Mouse (Mus musculus): ENCODE results near the gene Fgfrl1. TPM values are rescaled to one million over a fixed set of nuclear protein-coding genes. Genes with fewer than 3 reads are reported as not detected.

Gene Fgfrl1
- polyA plus RNA-seq, 1 experiment from 2014 or later = 14.4 TPM

GRCm38 (mm10) chr5:108679909-108680308, 12.3 kb upstream of the Fgfrl1 start:
- no peak overlapping the region for H3K4me3 ChIP-seq
- no peak overlapping the region for H3K9ac ChIP-seq
- H3K27me3 ChIP-seq = no peaks in the 10 kb centered on the region
- 62% methylated on average over 3 of the region's 3 CpGs for WGBS
- peaks cover 7% of the 10 kb centered on the region; the same call in 1 of the 2 replicates for H3K36me3 ChIP-seq
- H3K9me3 ChIP-seq = no peaks in the 10 kb centered on the region
- no peak overlapping the region for H3K4me2 ChIP-seq
- no peak for ATAC-seq (ENCODE audit: insufficient number of reproducible peaks, insufficient read depth, low FRiP score, low TSS enrichment, low read depth)
- H3K27ac ChIP-seq = no peak overlapping the region
- H3K4me1 ChIP-seq = peaks cover 17% of the 10 kb centered on the region

GRCm38 (mm10) chr5:108680871-108681270, 11.3 kb upstream of the Fgfrl1 start:
- Histone ChIP-seq H3K4me1 (peaks cover 14% of the 10 kb centered on the region), H3K27ac (no peak overlapping the region), H3K4me2 (no peak overlapping the region), H3K9ac (no peak overlapping the region), H3K9me3 (no peaks in the 10 kb centered on the region), H3K27me3 (no peaks in the 10 kb centered on the region), H3K36me3 (peaks cover 8% of the 10 kb centered on the region), H3K4me3 (no peak overlapping the region)
- 92% methylated on average over 6 of the region's 6 CpGs for WGBS
- no peak for ATAC-seq (ENCODE audit: insufficient number of reproducible peaks, insufficient read depth, low FRiP score, low TSS enrichment, low read depth)

GRCm38 (mm10) chr5:108689091-108689490, 3.1 kb upstream of the Fgfrl1 start:
- ATAC-seq (ENCODE audit: insufficient number of reproducible peaks, insufficient read depth, low FRiP score, low TSS enrichment, low read depth) = no peak
- Histone ChIP-seq H3K4me2 (no peak overlapping the region), H3K9ac (no peak overlapping the region), H3K36me3 (peaks cover 4% of the 10 kb centered on the region; the same call in 1 of the 2 replicates), H3K27me3 (no peaks in the 10 kb centered on the region), H3K27ac (no peak overlapping the region), H3K4me3 (no peak overlapping the region), H3K9me3 (no peaks in the 10 kb centered on the region), H3K4me1 (peaks cover 20% of the 10 kb centered on the region)
- 77% methylated on average over 5 of the region's 5 CpGs for WGBS

GRCm38 (mm10) chr5:108691152-108691551, 1.0 kb upstream of the Fgfrl1 start:
- 74% methylated on average over 4 of the region's 4 CpGs for WGBS
- Histone ChIP-seq H3K4me2 (no peak overlapping the region), H3K4me1 (peaks cover 32% of the 10 kb centered on the region), H3K9ac (no peak overlapping the region), H3K27ac (no peak overlapping the region), H3K27me3 (no peaks in the 10 kb centered on the region), H3K9me3 (no peaks in the 10 kb centered on the region), H3K36me3 (no peaks in the 10 kb centered on the region), H3K4me3 (no peak overlapping the region)
- ATAC-seq (ENCODE audit: insufficient number of reproducible peaks, insufficient read depth, low FRiP score, low TSS enrichment, low read depth) = no peak

- peaks cover 48% of the 10 kb centered on the region for H3K4me1 ChIP-seq
- no peaks in the 10 kb centered on the region for H3K27me3 ChIP-seq
- H3K27ac ChIP-seq = peak overlapping the region; percentile 69
- no peaks in the 10 kb centered on the region for H3K9me3 ChIP-seq
- peak overlapping the region; percentile 87 for H3K9ac ChIP-seq
- under 1% methylated on average over 40 of the region's 43 CpGs for WGBS
- peak overlapping the region; percentile 80 for H3K4me2 ChIP-seq
- H3K4me3 ChIP-seq = peak overlapping the region; percentile 91
- 0 out of 2 replicates have a peak, but pooled peaks cover 6% of the 10 kb centered on the region for H3K36me3 ChIP-seq
- peak; percentile 91 for ATAC-seq (ENCODE audit: insufficient number of reproducible peaks, insufficient read depth, low FRiP score, low TSS enrichment, low read depth)
Observed at GRCm38 (mm10) chr5:108693872-108694288, 1.7 kb downstream of the Fgfrl1 start.

- H3K4me3 ChIP-seq = peak overlapping the region; percentile 91
- peaks cover 11% of the 10 kb centered on the region for H3K36me3 ChIP-seq
- peak overlapping the region; percentile 69 for H3K27ac ChIP-seq
- H3K9me3 ChIP-seq = no peaks in the 10 kb centered on the region
- no peaks in the 10 kb centered on the region for H3K27me3 ChIP-seq
- peak; percentile 45 for ATAC-seq (ENCODE audit: insufficient number of reproducible peaks, insufficient read depth, low FRiP score, low TSS enrichment, low read depth)
- H3K4me1 ChIP-seq = peaks cover 56% of the 10 kb centered on the region
- peak overlapping the region; percentile 87 for H3K9ac ChIP-seq
- peak overlapping the region; percentile 80 for H3K4me2 ChIP-seq
- under 1% methylated on average over 97 of the region's 99 CpGs for WGBS
Observed at GRCm38 (mm10) chr5:108694352-108695261, 2.4 kb downstream of the Fgfrl1 start.

- H3K36me3 ChIP-seq = peaks cover 11% of the 10 kb centered on the region
- peaks cover 68% of the 10 kb centered on the region for H3K4me1 ChIP-seq
- peak overlapping the region; percentile 91 for H3K4me3 ChIP-seq
- H3K9ac ChIP-seq = peak overlapping the region; percentile 87; the same call in 1 of the 2 replicates
- no peaks in the 10 kb centered on the region for H3K27me3 ChIP-seq
- 94% methylated on average over 12 of the region's 12 CpGs for WGBS
- H3K27ac ChIP-seq = no peak overlapping the region; the same call in 1 of the 2 replicates
- ATAC-seq (ENCODE audit: insufficient number of reproducible peaks, insufficient read depth, low FRiP score, low TSS enrichment, low read depth) = no peak
- peak overlapping the region; percentile 80; the same call in 1 of the 2 replicates for H3K4me2 ChIP-seq
- H3K9me3 ChIP-seq = no peaks in the 10 kb centered on the region
Observed at GRCm38 (mm10) chr5:108695861-108696260, 3.7 kb downstream of the Fgfrl1 start.

GRCm38 (mm10) chr5:108696542-108696941, 4.4 kb downstream of the Fgfrl1 start:
- H3K27ac ChIP-seq = peak overlapping the region; percentile 78
- H3K36me3 ChIP-seq = peaks cover 11% of the 10 kb centered on the region
- no peak overlapping the region for H3K4me3 ChIP-seq
- H3K27me3 ChIP-seq = no peaks in the 10 kb centered on the region
- no peak overlapping the region for H3K9ac ChIP-seq
- H3K9me3 ChIP-seq = no peaks in the 10 kb centered on the region
- 50% methylated on average over 3 of the region's 3 CpGs for WGBS
- peaks cover 72% of the 10 kb centered on the region for H3K4me1 ChIP-seq
- no peak for ATAC-seq (ENCODE audit: insufficient number of reproducible peaks, insufficient read depth, low FRiP score, low TSS enrichment, low read depth)
- H3K4me2 ChIP-seq = peak overlapping the region; percentile 9; the same call in 1 of the 2 replicates

GRCm38 (mm10) chr5:108697341-108697753, 5.2 kb downstream of the Fgfrl1 start:
- H3K36me3 ChIP-seq = peaks cover 16% of the 10 kb centered on the region
- H3K4me2 ChIP-seq = 0 out of 2 replicates have a peak overlapping the region, but pooled peaks have one; percentile 9
- 0 out of 2 replicates have a peak overlapping the region, but pooled peaks have one; percentile 57 for H3K9ac ChIP-seq
- H3K4me1 ChIP-seq = peaks cover 64% of the 10 kb centered on the region
- ATAC-seq (ENCODE audit: insufficient number of reproducible peaks, insufficient read depth, low FRiP score, low TSS enrichment, low read depth) = no peak
- 35% methylated on average over 4 of the region's 4 CpGs for WGBS
- peak overlapping the region; percentile 78 for H3K27ac ChIP-seq
- H3K27me3 ChIP-seq = no peaks in the 10 kb centered on the region
- no peaks in the 10 kb centered on the region for H3K9me3 ChIP-seq
- no peak overlapping the region for H3K4me3 ChIP-seq

- no peak overlapping the region for H3K4me2 ChIP-seq
- peaks cover 58% of the 10 kb centered on the region for H3K4me1 ChIP-seq
- H3K27me3 ChIP-seq = no peaks in the 10 kb centered on the region
- no peak overlapping the region for H3K4me3 ChIP-seq
- no peaks in the 10 kb centered on the region for H3K9me3 ChIP-seq
- peak overlapping the region; percentile 17; the same call in 1 of the 2 replicates for H3K27ac ChIP-seq
- H3K9ac ChIP-seq = 0 out of 2 replicates have a peak overlapping the region, but pooled peaks have one; percentile 32
- ATAC-seq (ENCODE audit: insufficient number of reproducible peaks, insufficient read depth, low FRiP score, low TSS enrichment, low read depth) = no peak
- WGBS = 15% methylated on average over 3 of the region's 3 CpGs
- H3K36me3 ChIP-seq = peaks cover 44% of the 10 kb centered on the region
Observed at GRCm38 (mm10) chr5:108700346-108700745, 8.2 kb downstream of the Fgfrl1 start.

GRCm38 (mm10) chr5:108701341-108702021, 9.3 kb downstream of the Fgfrl1 start:
- H3K4me1 ChIP-seq = peaks cover 47% of the 10 kb centered on the region
- peaks cover 55% of the 10 kb centered on the region for H3K36me3 ChIP-seq
- 56% methylated on average over 10 of the region's 10 CpGs for WGBS
- H3K4me3 ChIP-seq = no peak overlapping the region
- H3K27me3 ChIP-seq = no peaks in the 10 kb centered on the region
- no peak overlapping the region for H3K9ac ChIP-seq
- no peaks in the 10 kb centered on the region for H3K9me3 ChIP-seq
- H3K4me2 ChIP-seq = no peak overlapping the region
- ATAC-seq (ENCODE audit: insufficient number of reproducible peaks, insufficient read depth, low FRiP score, low TSS enrichment, low read depth) = no peak
- no peak overlapping the region for H3K27ac ChIP-seq

Measured in embryonic facial prominence, embryonic 13.5 days (tissue).